Mouse (Mus musculus) ES-E14 (cell line): ENCODE results near the gene Mast2. TPM values are rescaled to one million over a fixed set of nuclear protein-coding genes. Genes with fewer than 3 reads are reported as not detected.

ENCODE experiments used
- DNase-seq: peaks from one replicate; pipeline ENCODE4 v3.0.0-alpha.2; 2013; ENCODE audit warnings: low read depth, low spot score
- H3K27ac ChIP-seq: 2 replicates; pipeline ENCODE4 v1.5.1; 2012; ENCODE audit warnings: low read depth, mild to moderate bottlenecking, low read length, moderate library complexity, mixed read lengths; ENCODE audit not compliant: poor library complexity, insufficient read depth, severe bottlenecking
- H3K36me3 ChIP-seq: 2 replicates; pipeline ENCODE4 v1.6.1; 2012; ENCODE audit warnings: mild to moderate bottlenecking, low read length, moderate library complexity, mixed read lengths; ENCODE audit not compliant: control insufficient read depth, poor library complexity, insufficient read depth, severe bottlenecking
- H3K4me1 ChIP-seq, 2 experiments: fragments of 150-350 bp in 1 of 2; sonication (generic) in 1 of 2; 2 replicates each; pipeline ENCODE4 v1.6.1; 2012; ENCODE audit warnings: low read length in 2 of 2, mild to moderate bottlenecking in 1 of 2, mixed read lengths in 1 of 2; ENCODE audit not compliant: control insufficient read depth in 2 of 2, insufficient read depth in 2 of 2, poor library complexity in 1 of 2
- H3K4me3 ChIP-seq, 2 experiments: fragments of 150-350 bp in 1 of 2; sonication (generic) in 1 of 2; 2 replicates each; pipeline ENCODE4 v1.5.1; 2012; ENCODE audit warnings: low read length in 2 of 2, low read depth in 1 of 2, mild to moderate bottlenecking in 1 of 2, mixed read lengths in 1 of 2; ENCODE audit not compliant: insufficient read depth in 1 of 2, poor library complexity in 1 of 2, severe bottlenecking in 1 of 2
- H3K9ac ChIP-seq: 2 replicates; pipeline ENCODE4 v1.6.1; 2012; ENCODE audit warnings: low read depth, mild to moderate bottlenecking, low read length, mixed read lengths; ENCODE audit not compliant: poor library complexity, insufficient read depth, severe bottlenecking
- H3K9me3 ChIP-seq: fragments of 150-350 bp; sonication (generic); 2 replicates; pipeline ENCODE4 v1.6.1; 2012; ENCODE audit warnings: low read depth, mild to moderate bottlenecking, low read length; ENCODE audit not compliant: control insufficient read depth, insufficient read depth
- CHD2 ChIP-seq: IDR thresholded peaks from 2 replicates; pipeline ENCODE4 v1.6.1; 2014; ENCODE audit warnings: mild to moderate bottlenecking, low read depth, low read length, inconsistent platforms
- HCFC1 ChIP-seq: IDR thresholded peaks from 2 replicates; pipeline ENCODE4 v1.6.1; 2012; ENCODE audit warnings: low read length, inconsistent platforms, borderline replicate concordance; ENCODE audit not compliant: insufficient read depth
- MAFK ChIP-seq: IDR thresholded peaks from 2 replicates; pipeline ENCODE4 v1.6.1; 2014; ENCODE audit warnings: mild to moderate bottlenecking, low read depth, low read length, inconsistent platforms; ENCODE audit not compliant: insufficient read depth
- ZC3H11A ChIP-seq: IDR thresholded peaks from 2 replicates; pipeline ENCODE4 v1.6.1; 2012; ENCODE audit warnings: low read depth, mild to moderate bottlenecking, inconsistent platforms, low read length, borderline replicate concordance
- ZNF384 ChIP-seq: IDR thresholded peaks from 2 replicates; pipeline ENCODE4 v1.6.1; 2012; ENCODE audit warnings: low read depth, low read length, inconsistent platforms
- in situ Hi-C, 2 experiments: fragments of 600-800 bp; cut with MboI; formaldehyde crosslinking; loops; one replicate each; pipeline ENCODE4 v1.15.1; 2025; ENCODE audit warnings: low sequenced_read_pairs in 2 of 2, inconsistent platforms in 1 of 2; ENCODE audit not compliant: unreplicated experiment in 2 of 2
- total RNA-seq: library from RNA; depleted of rRNA; stranded (reverse); fragments of 300-350 nt; gene quantifications from 2 replicates; pipeline ENCODE4 v1.2.3, GENCODE M21; 2012; rRNA removed

Mast2 gene
- total RNA-seq: 24.5 and 28.4 TPM in 2 replicates

DNA sequence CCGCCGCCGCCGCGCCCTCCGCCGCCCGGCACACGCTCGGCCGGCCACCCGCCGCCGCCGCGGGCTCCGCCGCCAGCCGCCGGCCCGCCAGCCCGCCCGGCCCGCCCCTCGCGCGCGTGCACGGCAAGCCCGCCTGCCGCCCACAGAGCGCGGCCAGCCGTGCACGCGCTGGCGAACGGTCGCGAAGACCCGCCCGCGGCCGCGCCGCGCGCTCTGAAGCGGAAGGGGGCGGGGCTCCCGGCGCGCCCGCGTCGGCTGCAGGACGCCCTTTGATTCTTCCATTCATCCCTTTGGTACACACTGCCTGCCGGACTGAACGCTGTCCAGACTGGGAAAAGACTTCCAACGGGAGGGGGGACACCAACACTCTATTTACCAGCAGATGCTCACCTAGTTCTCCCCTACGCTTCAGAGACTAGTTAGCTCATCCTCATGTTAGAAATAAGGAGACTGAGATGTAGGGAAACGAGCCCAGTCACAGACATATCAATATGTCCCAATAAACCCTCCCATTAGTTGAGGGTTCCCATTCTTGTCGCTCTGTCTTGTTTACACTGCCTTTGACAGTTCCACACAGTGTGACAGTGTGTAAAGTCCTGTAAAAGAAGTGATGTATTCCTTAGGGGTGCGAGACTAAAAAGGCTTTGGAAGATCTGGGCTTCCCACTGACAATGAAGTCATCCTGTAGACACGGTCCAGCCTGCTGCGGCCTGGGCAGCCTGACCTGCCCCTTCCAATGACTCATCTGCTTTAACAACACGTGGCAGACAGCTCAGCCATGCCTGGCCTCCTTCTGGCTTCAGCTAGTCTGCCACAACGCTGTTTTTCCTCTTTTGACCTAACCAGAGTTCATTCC is at the start of gene Mast2:
Gene Mast2 (minus strand): TSS at position 58 of the 856 bp plus-strand sequence.
- Histone ChIP-seq H3K36me3 (no peaks in the 10 kb centered on the region), H3K4me1 (peaks cover 5% of the 10 kb centered on the region in 2 experiments; a peak in 2 of 4 replicates), H3K27ac (peak within 1 kb of the TSS; percentile 72), H3K4me3 (peak within 1 kb of the TSS; percentile 79 to 100), H3K9ac (peak within 1 kb of the TSS; percentile 99), H3K9me3 (no peaks in the 10 kb centered on the region)
- TF ChIP-seq CHD2: no peak
- in situ Hi-C loops: no loop called here
- peak; percentile 73 for DNase-seq

DNA sequence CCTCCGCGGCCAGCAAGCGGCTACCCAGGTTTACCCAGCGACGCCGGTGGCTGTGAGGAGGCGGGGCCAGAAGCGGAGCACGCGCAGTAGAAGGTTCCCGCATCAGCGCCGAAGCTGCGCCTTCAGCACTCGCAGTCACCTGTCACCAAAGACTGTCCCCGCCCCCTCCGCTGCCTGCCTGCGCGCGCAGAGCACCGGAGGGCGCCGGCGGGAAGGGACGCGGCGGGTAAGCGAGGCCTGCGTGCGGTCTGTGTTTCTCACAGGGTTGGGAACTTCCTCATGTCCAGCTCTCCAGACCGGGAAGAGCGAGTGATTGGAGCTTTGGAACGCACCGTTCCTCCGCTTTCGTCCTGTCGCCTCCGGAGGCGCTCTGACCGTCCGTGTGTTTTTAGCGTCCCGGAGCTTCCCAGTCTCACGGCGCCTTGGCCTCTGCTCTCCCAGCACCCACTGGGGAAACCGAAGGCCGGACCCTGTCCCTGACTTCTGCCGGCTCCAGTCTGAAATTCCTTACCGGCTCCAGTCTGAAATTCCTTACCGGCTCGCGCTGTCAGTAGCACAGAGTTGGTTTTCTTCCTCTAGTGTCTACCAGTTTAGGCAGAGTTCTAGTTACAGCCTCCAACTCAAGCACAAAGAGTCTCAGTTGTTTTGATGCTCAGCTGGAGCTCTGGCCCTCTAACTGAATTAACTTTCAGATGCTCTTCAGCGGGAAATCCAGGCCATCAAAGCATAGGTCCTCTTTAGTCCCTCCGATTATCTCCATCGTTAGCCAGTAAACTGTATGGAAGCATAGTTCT is 43.6 kb upstream of the Mast2 start, which contains the start of gene Ipp:
Gene Ipp (plus strand): TSS at position 125 of the 794 bp plus-strand sequence.
- peak within 1 kb of the TSS; percentile 80 to 90 for H3K4me3 ChIP-seq
- H3K4me1 ChIP-seq: no peaks in the 10 kb centered on the region; a peak in 1 of 4 replicates
- H3K9ac ChIP-seq: peak within 1 kb of the TSS; percentile 93
- H3K27ac ChIP-seq: peak within 1 kb of the TSS; percentile 52; the same call in 1 of the 2 replicates
- peak; percentile 91 for DNase-seq
- no peaks in the 10 kb centered on the region for H3K9me3 ChIP-seq
- no peaks in the 10 kb centered on the region for H3K36me3 ChIP-seq
- 0 out of 2 replicates have a peak, but pooled peaks have one; percentile 61 for TF ChIP-seq HCFC1
- no peak for TF ChIP-seq CHD2
- peak; percentile 8; the same call in 1 of the 2 replicates for TF ChIP-seq MAFK
- no peak for TF ChIP-seq ZNF384
- TF ChIP-seq ZC3H11A: no peak
- in situ Hi-C loops: no loop called here

DNA sequence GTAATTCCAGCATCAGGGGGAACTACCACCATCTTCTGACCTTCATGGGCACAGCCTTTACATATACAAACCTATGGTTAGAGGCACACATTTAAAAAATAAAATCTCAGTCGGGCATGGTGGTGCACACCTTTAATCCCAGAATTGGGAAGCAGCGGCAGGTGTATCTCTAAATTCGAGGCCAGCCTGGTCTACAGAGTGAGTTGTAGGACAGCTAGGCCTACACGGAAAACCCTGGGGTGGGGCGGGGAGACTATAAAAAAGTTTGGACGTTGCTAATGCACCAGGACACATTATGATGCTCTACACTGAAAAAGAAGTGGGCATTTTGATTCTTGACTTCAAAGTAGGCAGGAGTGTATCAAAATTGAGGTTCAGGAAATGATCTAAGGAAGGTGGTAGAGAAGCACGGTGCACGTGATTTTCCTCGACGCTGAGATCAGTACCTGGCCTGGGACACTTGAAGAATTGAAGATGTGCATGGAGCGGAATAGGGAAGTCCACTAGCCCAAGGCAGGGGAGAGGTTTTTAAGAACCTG is 43.0 kb upstream of the Mast2 start:
- Histone ChIP-seq H3K4me1 (no peaks in the 10 kb centered on the region; a peak in 1 of 4 replicates), H3K4me3 (peak overlapping the region; percentile 44 to 90), H3K9me3 (no peaks in the 10 kb centered on the region), H3K9ac (peak overlapping the region; percentile 55; the same call in 1 of the 2 replicates), H3K36me3 (no peaks in the 10 kb centered on the region), H3K27ac (no peak overlapping the region)
- DNase-seq: no peak
- in situ Hi-C loops: no loop called here
- TF ChIP-seq MAFK (no peak), CHD2 (no peak), ZNF384 (no peak), HCFC1 (no peak), ZC3H11A (no peak)

DNA sequence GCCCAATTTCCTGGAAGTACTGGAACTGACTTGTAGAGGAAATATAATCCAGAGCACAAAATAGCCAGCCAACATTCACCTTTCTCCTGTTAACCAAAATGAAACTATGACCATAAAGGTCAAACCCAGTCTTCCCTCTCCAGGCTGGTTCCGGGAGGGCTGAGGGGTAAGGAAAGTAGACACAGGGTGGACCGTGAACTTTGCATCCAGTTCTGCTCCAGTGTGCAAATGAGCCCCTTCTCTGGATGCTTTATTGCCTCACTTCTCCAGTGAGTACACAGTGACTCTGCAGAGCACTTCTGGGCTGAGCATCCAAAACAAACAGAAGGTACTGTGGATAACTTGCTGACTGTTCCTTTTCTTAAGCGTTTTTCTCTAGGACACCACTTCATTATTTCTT is 36.0 kb upstream of the Mast2 start:
- H3K36me3 ChIP-seq: no peaks in the 10 kb centered on the region
- no peak for TF ChIP-seq CHD2
- TF ChIP-seq HCFC1: no peak
- no peak for TF ChIP-seq MAFK
- no peak for TF ChIP-seq ZNF384
- TF ChIP-seq ZC3H11A: no peak
- in situ Hi-C loops: no loop called here
- H3K27ac ChIP-seq: no peak overlapping the region
- H3K9ac ChIP-seq: no peak overlapping the region
- no peak overlapping the region for H3K4me3 ChIP-seq
- no peaks in the 10 kb centered on the region for H3K9me3 ChIP-seq
- no peak for DNase-seq
- H3K4me1 ChIP-seq: no peaks in the 10 kb centered on the region
